Mouse (Mus musculus): ENCODE measurements around the gene Gm10282.

Gm10282 gene

GRCm38 (mm10) chr8:72295679-72296078 is 9.4 kb downstream of the Gm10282 start:
- peak; percentile 92 for DNase-seq

GRCm38 (mm10) chr8:72295125-72295524 is 9.9 kb downstream of the Gm10282 start:
- DNase-seq = no peak

- no peak for DNase-seq
These were observed 11.8 kb downstream of the Gm10282 start for GRCm38 (mm10) chr8:72293309-72293708.

GRCm38 (mm10) chr8:72291104-72291503 is 14.0 kb downstream of the Gm10282 start:
- DNase-seq = no peak

GRCm38 (mm10) chr8:72289051-72289450 is 16.0 kb downstream of the Gm10282 start:
- no peak for DNase-seq

- DNase-seq = no peak
These were observed 19.8 kb downstream of the Gm10282 start for GRCm38 (mm10) chr8:72285285-72285684.

- peak; percentile 72 for DNase-seq
These were observed 23.4 kb downstream of the Gm10282 start for GRCm38 (mm10) chr8:72281634-72282033.

- peak; percentile 24 for DNase-seq
These were observed 25.9 kb downstream of the Gm10282 start for GRCm38 (mm10) chr8:72279151-72279550.

- DNase-seq = no peak
These were observed 27.8 kb downstream of the Gm10282 start for GRCm38 (mm10) chr8:72277244-72277643.

- no peak for DNase-seq
These were observed 31.3 kb downstream of the Gm10282 start for GRCm38 (mm10) chr8:72273807-72274206.

GRCm38 (mm10) chr8:72273111-72273770 is 31.8 kb downstream of the Gm10282 start:
- no peak for DNase-seq

GRCm38 (mm10) chr8:72272361-72272760 is 32.7 kb downstream of the Gm10282 start:
- peak; percentile 90 for DNase-seq

GRCm38 (mm10) chr8:72271691-72272090 is 33.4 kb downstream of the Gm10282 start:
- peak; percentile 20 for DNase-seq

- DNase-seq = peak; percentile 23
These were observed 33.9 kb downstream of the Gm10282 start for GRCm38 (mm10) chr8:72271051-72271660.

- DNase-seq = peak; percentile 21
These were observed 34.5 kb downstream of the Gm10282 start for GRCm38 (mm10) chr8:72270606-72271005.

- peak; percentile 90 for DNase-seq
These were observed 36.7 kb downstream of the Gm10282 start for GRCm38 (mm10) chr8:72268356-72268755.

GRCm38 (mm10) chr8:72267106-72267505 is 38.0 kb downstream of the Gm10282 start:
- DNase-seq = no peak

- DNase-seq = no peak
These were observed 38.4 kb downstream of the Gm10282 start for GRCm38 (mm10) chr8:72266671-72267070.

GRCm38 (mm10) chr8:72265342-72265741 is 39.7 kb downstream of the Gm10282 start:
- DNase-seq = peak; percentile 59

GRCm38 (mm10) chr8:72263451-72263850 is 41.6 kb downstream of the Gm10282 start:
- no peak for DNase-seq

- DNase-seq = no peak
These were observed 42.3 kb downstream of the Gm10282 start for GRCm38 (mm10) chr8:72262756-72263155.

- DNase-seq = peak; percentile 60
These were observed 43.2 kb downstream of the Gm10282 start for GRCm38 (mm10) chr8:72261872-72262271.

GRCm38 (mm10) chr8:72261431-72261830 is 43.6 kb downstream of the Gm10282 start:
- no peak for DNase-seq

- peak; percentile 85 for DNase-seq
These were observed 44.0 kb downstream of the Gm10282 start for GRCm38 (mm10) chr8:72261019-72261418.

- no peak for DNase-seq
These were observed 44.5 kb downstream of the Gm10282 start for GRCm38 (mm10) chr8:72260585-72260984.

Data from lung, postnatal 10 days (tissue).